Mouse (Mus musculus) G1E (cell line): ENCODE data around the gene Hs3st3b1. TPM values are rescaled to one million over a fixed set of nuclear protein-coding genes. Genes with fewer than 3 reads are reported as not detected.

ENCODE experiments used
- ATAC-seq: 2 replicates; pipeline ENCODE4 v1.8.0; 2016; ENCODE audit warnings: mild to moderate bottlenecking; ENCODE audit not compliant: insufficient number of reproducible peaks, poor library complexity, low FRiP score, severe bottlenecking; ENCODE audit errors: extremely low read depth
- DNase-seq: peaks from one replicate; pipeline ENCODE4 v3.0.0; 2012; ENCODE audit warnings: low spot score
- H3K27me3 ChIP-seq: 2 replicates; pipeline ENCODE4 v1.6.1; 2012; ENCODE audit warnings: mild to moderate bottlenecking, low read length, inconsistent platforms; ENCODE audit not compliant: insufficient read depth
- H3K36me3 ChIP-seq: replicated peaks from 2 replicates; pipeline ENCODE3; 2012; ENCODE audit warnings: mild to moderate bottlenecking, inconsistent platforms
- H3K4me1 ChIP-seq: 2 replicates; pipeline ENCODE4 v1.6.1; 2012; ENCODE audit warnings: low read depth, low read length, inconsistent platforms, mixed read lengths; ENCODE audit not compliant: insufficient read depth
- H3K4me3 ChIP-seq: 2 replicates; pipeline ENCODE4 v1.5.1; 2012; ENCODE audit warnings: low read depth, mild to moderate bottlenecking, inconsistent platforms, low read length, moderate library complexity, mixed read lengths
- H3K9me3 ChIP-seq: replicated peaks from 2 replicates; pipeline ENCODE4 v1.6.1; 2012; ENCODE audit warnings: inconsistent platforms
- CTCF ChIP-seq: IDR thresholded peaks from 2 replicates; pipeline ENCODE4 v1.5.1; 2012; ENCODE audit warnings: low read depth, low read length, inconsistent platforms, mixed read lengths
- GATA1 ChIP-seq: IDR thresholded peaks from 2 replicates; pipeline ENCODE4 v1.6.1; 2012; ENCODE audit warnings: borderline replicate concordance, low read length, inconsistent platforms, mixed read lengths
- GATA2 ChIP-seq: IDR thresholded peaks from 2 replicates; pipeline ENCODE4 v1.6.1; 2012; ENCODE audit warnings: low read depth, low read length, inconsistent platforms, borderline replicate concordance
- POLR2AphosphoS5 ChIP-seq: IDR thresholded peaks from 2 replicates; pipeline ENCODE4 v1.6.1; 2012; ENCODE audit warnings: low read depth, low read length, inconsistent platforms; ENCODE audit not compliant: insufficient replicate concordance
- TAL1 ChIP-seq: conservative IDR thresholded peaks from 2 replicates; pipeline ENCODE4 v1.6.1; 2012; ENCODE audit warnings: low read depth, low read length, inconsistent platforms, mixed read lengths
- polyA plus RNA-seq: library from polyadenylated mRNA; stranded (reverse); fragments of >175 nt; gene quantifications from 2 replicates; pipeline ENCODE4 v1.2.3, GENCODE M21; 2012
- total RNA-seq, 2 experiments: library from RNA; stranded (forward) in 1 of 2; stranded (reverse) in 1 of 2; fragments of 200-1000 nt in 1 of 2; fragments of >200 nt in 1 of 2; fragmentation: Nextera tagmentation in 1 of 2; gene quantifications; 2 replicates each; pipeline ENCODE4 v1.2.3; 2014 to 2017

The Hs3st3b1 gene
- total RNA-seq (2014; fragmentation: Nextera tagmentation) (not detected in 2 replicates), total RNA-seq (2017) (0.05 and 0.12 TPM in 2 replicates), polyA plus RNA-seq (not detected in 2 replicates)

- DNase-seq (no peak), ATAC-seq (no peak)
- no peak within 1 kb of the TSS; the same call in 1 of the 2 replicates for H3K4me3 ChIP-seq
- peaks cover 21% of the 10 kb centered on the region; the same call in 1 of the 2 replicates for H3K27me3 ChIP-seq
- H3K36me3 ChIP-seq, result no peaks in the 10 kb centered on the region
- no peaks in the 10 kb centered on the region for H3K4me1 ChIP-seq
- H3K9me3 ChIP-seq, result peaks cover 46% of the 10 kb centered on the region
- TF ChIP-seq GATA2 (no peak), TAL1 (no peak)
Measured at GRCm38 (mm10) chr11:63922091-63922621, at the start of gene Hs3st3b1. Hs3st3b1 (minus strand) TSS chr11:63922290.

GRCm38 (mm10) chr11:63971462-63971861 lies 49.4 kb upstream of the Hs3st3b1 start:
- Histone ChIP-seq H3K4me1 (peaks cover 6% of the 10 kb centered on the region; the same call in 1 of the 2 replicates), H3K4me3 (no peak overlapping the region), H3K36me3 (peaks cover 93% of the 10 kb centered on the region), H3K9me3 (no peaks in the 10 kb centered on the region), H3K27me3 (no peaks in the 10 kb centered on the region)
- no peak for DNase-seq
- ATAC-seq, result no peak
- TF ChIP-seq POLR2AphosphoS5 (no peak), TAL1 (no peak), CTCF (no peak), GATA1 (no peak)

- Histone ChIP-seq H3K9me3 (no peaks in the 10 kb centered on the region), H3K4me3 (no peak overlapping the region), H3K4me1 (peaks cover 10% of the 10 kb centered on the region; the same call in 1 of the 2 replicates), H3K27me3 (no peaks in the 10 kb centered on the region), H3K36me3 (peaks cover 93% of the 10 kb centered on the region)
- no peak for DNase-seq
- TF ChIP-seq GATA1 (no peak), CTCF (no peak), GATA2 (no peak), POLR2AphosphoS5 (no peak), TAL1 (no peak)
- ATAC-seq, result no peak
Measured at GRCm38 (mm10) chr11:63970818-63971217, 48.7 kb upstream of the Hs3st3b1 start.

- no peak for DNase-seq
- TF ChIP-seq GATA1, result no peak
- Histone ChIP-seq H3K27me3 (no peaks in the 10 kb centered on the region), H3K36me3 (peaks cover 93% of the 10 kb centered on the region), H3K4me3 (no peak overlapping the region), H3K4me1 (peaks cover 14% of the 10 kb centered on the region; the same call in 1 of the 2 replicates), H3K9me3 (no peaks in the 10 kb centered on the region)
- no peak for ATAC-seq
Measured at GRCm38 (mm10) chr11:63969205-63969910, 47.3 kb upstream of the Hs3st3b1 start.

- DNase-seq (no peak), ATAC-seq (no peak)
- no peaks in the 10 kb centered on the region for H3K27me3 ChIP-seq
- no peak for TF ChIP-seq CTCF
- TF ChIP-seq POLR2AphosphoS5, result no peak
- no peak for TF ChIP-seq GATA1
- TF ChIP-seq GATA2, result no peak
- TF ChIP-seq TAL1, result no peak
- H3K4me3 ChIP-seq, result no peak overlapping the region
- H3K36me3 ChIP-seq, result peaks cover 94% of the 10 kb centered on the region
- H3K4me1 ChIP-seq, result peaks cover 14% of the 10 kb centered on the region; the same call in 1 of the 2 replicates
- no peaks in the 10 kb centered on the region for H3K9me3 ChIP-seq
Measured at GRCm38 (mm10) chr11:63968388-63969035, 46.4 kb upstream of the Hs3st3b1 start.

- ATAC-seq (no peak), DNase-seq (no peak)
- H3K4me1 ChIP-seq, result peaks cover 14% of the 10 kb centered on the region; the same call in 1 of the 2 replicates
- peaks cover 94% of the 10 kb centered on the region for H3K36me3 ChIP-seq
- no peaks in the 10 kb centered on the region for H3K9me3 ChIP-seq
- H3K4me3 ChIP-seq, result no peak overlapping the region
- no peak for TF ChIP-seq GATA2
- TF ChIP-seq TAL1, result no peak
- TF ChIP-seq GATA1, result no peak
- no peak for TF ChIP-seq POLR2AphosphoS5
- no peak for TF ChIP-seq CTCF
- no peaks in the 10 kb centered on the region for H3K27me3 ChIP-seq
Measured at GRCm38 (mm10) chr11:63967641-63968387, 45.7 kb upstream of the Hs3st3b1 start.
